Mouse (Mus musculus): ENCODE measurements around the gene Topbp1.

- TF ChIP-seq GATA1 (IDR thresholded peaks at IDR 0.05; ENCODE audit: low read length) (no peak), TAL1 (IDR thresholded peaks at IDR 0.05; ENCODE audit: low read length) (no peak)
Observed at GRCm38 (mm10) chr9:103358545-103358944, 53.5 kb downstream of the Topbp1 start.

Measured in erythroblast, embryonic 14.5 days (primary cell).